Mouse (Mus musculus): ENCODE measurements around the gene Krtap29-1. TPM values are rescaled to one million over a fixed set of nuclear protein-coding genes. Genes with fewer than 3 reads are reported as not detected.

The Krtap29-1 gene
- not detected in 2 replicates for polyA plus RNA-seq (2014; fragmentation: Nextera tagmentation; extraction: Ambion mirVana)

DNA sequence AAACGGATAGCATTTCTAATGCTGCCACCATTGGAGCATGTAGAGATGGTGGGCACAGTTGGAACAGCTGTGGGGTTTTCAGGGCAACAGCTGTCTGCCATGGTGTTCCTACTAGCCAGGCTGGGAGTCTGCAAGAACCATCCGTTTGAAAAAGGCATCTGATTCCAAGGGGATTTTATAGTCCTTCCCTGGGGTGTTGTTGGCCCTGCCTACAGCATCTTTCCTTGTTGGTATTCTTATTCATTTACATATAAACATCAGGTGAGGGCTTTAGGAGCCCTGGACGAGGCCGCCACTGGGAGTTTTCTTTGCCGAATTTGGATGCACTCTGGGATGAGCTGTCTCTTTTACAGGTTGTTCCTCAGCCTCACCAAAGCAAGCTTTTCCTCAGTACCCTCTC lies at the start of gene Krtap29-1:
TSS of gene Krtap29-1 (minus strand) at position 101 of the 400 bp plus-strand sequence.
- H3K9me3 ChIP-seq (replicated peaks; ENCODE audit: control insufficient read depth, low read length): no peaks in the 10 kb centered on the region
- H3K4me1 ChIP-seq (ENCODE audit: control insufficient read depth, insufficient read depth, low read length): no peaks in the 10 kb centered on the region
- WGBS: 68% methylated on average over 5 of the region's 5 CpGs

DNA sequence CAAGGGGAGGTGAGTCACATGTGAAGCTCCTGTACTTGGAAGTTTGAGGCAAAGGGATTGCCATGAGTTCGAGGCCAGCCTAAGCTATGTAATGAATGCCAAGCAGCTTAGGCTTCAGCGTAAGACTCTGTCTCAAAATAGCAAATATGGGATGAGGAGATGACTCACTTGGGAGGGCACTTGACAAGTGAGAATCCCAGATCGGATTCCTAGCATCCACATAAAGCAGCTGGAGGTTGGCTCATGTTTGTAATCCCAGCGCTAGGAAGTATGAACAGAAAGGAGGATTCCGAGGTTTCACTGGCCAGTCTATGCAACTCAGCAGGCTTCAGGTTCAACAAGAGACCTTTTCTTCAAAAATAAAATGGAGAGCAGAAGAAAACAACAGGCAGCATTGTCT lies 42.6 kb upstream of the Krtap29-1 start:
- H3K27ac ChIP-seq (replicated peaks; ENCODE audit: low read depth, low read length): no peak overlapping the region
- H3K4me3 ChIP-seq (ENCODE audit: low read depth, low read length): no peak overlapping the region
- WGBS: 77% methylated on average over 5 of the region's 5 CpGs
- no peak overlapping the region for H3K4me2 ChIP-seq (ENCODE audit: low read depth, low read length)
- no peaks in the 10 kb centered on the region for H3K4me1 ChIP-seq (ENCODE audit: control insufficient read depth, insufficient read depth, low read length)
- H3K36me3 ChIP-seq (replicated peaks; ENCODE audit: control insufficient read depth, insufficient read depth, low read depth, low read length): no peaks in the 10 kb centered on the region
- ATAC-seq (replicated peaks; ENCODE audit: insufficient number of reproducible peaks, low FRiP score, low TSS enrichment, low read depth) (no peak), DNase-seq (ENCODE audit: low spot score) (no peak)
- no peaks in the 10 kb centered on the region for H3K27me3 ChIP-seq (ENCODE audit: control insufficient read depth, insufficient read depth, low read length)
- no peaks in the 10 kb centered on the region for H3K9me3 ChIP-seq (replicated peaks; ENCODE audit: control insufficient read depth, low read length)
- no peak overlapping the region for H3K9ac ChIP-seq (replicated peaks; ENCODE audit: low read length)

More for the DNA sequence above, at the start of gene Krtap29-1:
- Histone ChIP-seq H3K27ac (replicated peaks; ENCODE audit: low read depth, low read length) (no peak within 1 kb of the TSS), H3K9ac (replicated peaks; ENCODE audit: low read length) (no peak within 1 kb of the TSS), H3K4me2 (ENCODE audit: low read depth, low read length) (no peak within 1 kb of the TSS), H3K27me3 (ENCODE audit: control insufficient read depth, insufficient read depth, low read length) (no peaks in the 10 kb centered on the region), H3K4me3 (ENCODE audit: low read depth, low read length) (no peak within 1 kb of the TSS), H3K36me3 (replicated peaks; ENCODE audit: control insufficient read depth, insufficient read depth, low read depth, low read length) (no peaks in the 10 kb centered on the region)
- ATAC-seq (replicated peaks; ENCODE audit: insufficient number of reproducible peaks, low FRiP score, low TSS enrichment, low read depth): no peak
- DNase-seq (ENCODE audit: low spot score): no peak

DNA sequence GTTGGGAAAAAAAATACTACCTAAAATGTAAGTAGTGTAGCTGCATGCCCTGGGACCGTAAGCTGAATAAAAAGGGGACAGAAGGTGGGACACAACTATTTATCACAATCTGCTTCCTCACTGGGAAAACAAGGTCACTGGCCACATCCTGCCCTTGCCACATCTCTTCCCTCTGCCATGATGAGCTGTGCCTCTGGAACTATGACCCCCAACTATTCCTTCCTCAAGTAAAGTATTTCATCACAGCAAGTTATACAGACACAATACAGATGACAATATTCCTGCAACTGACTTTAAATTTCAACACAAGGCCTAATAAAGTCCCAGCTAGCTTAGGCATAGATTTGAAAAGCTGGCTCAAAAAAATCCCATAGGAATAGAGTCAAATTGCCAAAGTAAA lies 40.6 kb upstream of the Krtap29-1 start:
- no peaks in the 10 kb centered on the region for H3K9me3 ChIP-seq (replicated peaks; ENCODE audit: control insufficient read depth, low read length)
- H3K4me2 ChIP-seq (ENCODE audit: low read depth, low read length): no peak overlapping the region
- no peaks in the 10 kb centered on the region for H3K4me1 ChIP-seq (ENCODE audit: control insufficient read depth, insufficient read depth, low read length)
- H3K36me3 ChIP-seq (replicated peaks; ENCODE audit: control insufficient read depth, insufficient read depth, low read depth, low read length): no peaks in the 10 kb centered on the region
- no peak for ATAC-seq (replicated peaks; ENCODE audit: insufficient number of reproducible peaks, low FRiP score, low TSS enrichment, low read depth)
- no peak for DNase-seq (ENCODE audit: low spot score)
- H3K27ac ChIP-seq (replicated peaks; ENCODE audit: low read depth, low read length): no peak overlapping the region
- H3K9ac ChIP-seq (replicated peaks; ENCODE audit: low read length): no peak overlapping the region
- H3K4me3 ChIP-seq (ENCODE audit: low read depth, low read length): no peak overlapping the region
- 81% methylated on average over 1 of the region's 1 CpGs for WGBS
- no peaks in the 10 kb centered on the region for H3K27me3 ChIP-seq (ENCODE audit: control insufficient read depth, insufficient read depth, low read length)

DNA sequence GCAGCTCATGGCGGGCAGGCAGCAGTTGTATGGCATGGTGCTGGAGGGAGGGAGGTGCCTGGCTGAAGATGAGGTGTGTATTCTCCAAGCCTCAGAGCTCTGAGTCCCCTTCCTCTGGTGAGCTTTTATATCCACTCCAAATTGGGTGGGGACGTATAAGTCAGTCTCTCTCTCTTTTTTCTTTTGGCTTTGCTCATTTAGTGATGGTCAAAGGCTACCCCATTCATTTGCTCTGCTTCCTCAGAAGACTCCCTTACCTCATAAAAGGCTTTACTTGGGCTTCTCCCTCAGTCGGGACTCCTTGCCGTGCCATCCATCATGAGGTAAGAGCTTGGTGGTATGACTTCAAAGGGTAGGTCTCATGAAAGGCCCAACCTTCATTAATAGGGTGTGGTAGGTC lies 37.3 kb upstream of the Krtap29-1 start, which contains the start of gene Krt33a:
TSS of gene Krt33a (minus strand) at position 101 of the 400 bp plus-strand sequence.
- H3K27me3 ChIP-seq (ENCODE audit: control insufficient read depth, insufficient read depth, low read length): no peaks in the 10 kb centered on the region
- H3K9me3 ChIP-seq (replicated peaks; ENCODE audit: control insufficient read depth, low read length): no peaks in the 10 kb centered on the region
- H3K9ac ChIP-seq (replicated peaks; ENCODE audit: low read length): no peak within 1 kb of the TSS
- H3K4me1 ChIP-seq (ENCODE audit: control insufficient read depth, insufficient read depth, low read length): no peaks in the 10 kb centered on the region
- no peak within 1 kb of the TSS for H3K27ac ChIP-seq (replicated peaks; ENCODE audit: low read depth, low read length)
- no peak for ATAC-seq (replicated peaks; ENCODE audit: insufficient number of reproducible peaks, low FRiP score, low TSS enrichment, low read depth)
- 93% methylated on average over 4 of the region's 4 CpGs for WGBS
- no peak within 1 kb of the TSS for H3K4me2 ChIP-seq (ENCODE audit: low read depth, low read length)
- DNase-seq (ENCODE audit: low spot score): no peak
- no peaks in the 10 kb centered on the region for H3K36me3 ChIP-seq (replicated peaks; ENCODE audit: control insufficient read depth, insufficient read depth, low read depth, low read length)
- H3K4me3 ChIP-seq (ENCODE audit: low read depth, low read length): no peak within 1 kb of the TSS

DNA sequence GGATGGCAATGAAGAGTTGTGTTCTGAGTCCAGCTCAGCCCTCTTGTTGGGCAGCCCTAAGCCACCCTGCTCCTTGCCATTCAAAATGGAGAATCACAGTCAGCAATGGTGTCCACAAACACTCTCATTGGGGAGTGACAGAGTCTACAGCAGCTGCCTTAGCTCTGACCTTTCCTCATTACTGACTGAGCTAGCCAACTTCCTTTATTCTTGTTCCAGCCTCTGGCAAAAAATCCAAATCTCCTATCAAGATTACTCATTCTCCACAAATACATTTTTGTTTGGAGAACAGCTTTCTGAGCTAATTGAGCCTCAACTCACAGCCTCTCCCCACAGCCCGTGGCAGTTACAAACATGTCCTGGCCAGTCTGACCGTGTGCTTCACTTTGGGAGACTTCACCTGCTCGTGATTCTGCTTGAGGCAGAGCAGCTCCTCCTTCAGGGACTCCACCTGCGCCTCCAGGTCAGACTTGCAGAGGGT lies 34.9 kb upstream of the Krtap29-1 start:
- no peaks in the 10 kb centered on the region for H3K4me1 ChIP-seq (ENCODE audit: control insufficient read depth, insufficient read depth, low read length)
- H3K36me3 ChIP-seq (replicated peaks; ENCODE audit: control insufficient read depth, insufficient read depth, low read depth, low read length): no peaks in the 10 kb centered on the region
- no peaks in the 10 kb centered on the region for H3K9me3 ChIP-seq (replicated peaks; ENCODE audit: control insufficient read depth, low read length)
- DNase-seq (ENCODE audit: low spot score): peak; percentile 5
- no peak overlapping the region for H3K9ac ChIP-seq (replicated peaks; ENCODE audit: low read length)
- ATAC-seq (replicated peaks; ENCODE audit: insufficient number of reproducible peaks, low FRiP score, low TSS enrichment, low read depth): no peak
- no peaks in the 10 kb centered on the region for H3K27me3 ChIP-seq (ENCODE audit: control insufficient read depth, insufficient read depth, low read length)
- H3K4me3 ChIP-seq (ENCODE audit: low read depth, low read length): no peak overlapping the region
- 61% methylated on average over 4 of the region's 4 CpGs for WGBS
- no peak overlapping the region for H3K27ac ChIP-seq (replicated peaks; ENCODE audit: low read depth, low read length)
- H3K4me2 ChIP-seq (ENCODE audit: low read depth, low read length): no peak overlapping the region

DNA sequence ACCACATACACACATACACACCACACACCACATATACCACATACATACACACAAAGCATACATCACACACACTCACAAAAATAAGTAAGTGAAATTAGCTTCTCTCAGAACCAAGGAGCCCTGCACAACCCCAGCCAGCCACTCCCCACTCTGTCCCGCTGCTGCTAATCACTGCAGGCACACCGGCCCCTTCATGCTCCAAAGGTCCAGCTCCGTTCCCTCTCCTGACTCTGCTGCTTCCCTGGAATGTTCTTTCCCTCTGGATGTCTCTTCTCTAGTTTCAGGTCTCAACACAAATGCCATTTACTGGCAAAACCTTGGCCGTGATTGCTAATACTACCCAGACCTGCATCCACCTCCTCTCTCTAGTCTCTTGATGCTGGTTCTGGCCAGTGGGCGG lies 31.8 kb upstream of the Krtap29-1 start:
- Histone ChIP-seq H3K4me1 (ENCODE audit: control insufficient read depth, insufficient read depth, low read length) (no peaks in the 10 kb centered on the region), H3K9ac (replicated peaks; ENCODE audit: low read length) (no peak overlapping the region), H3K27me3 (ENCODE audit: control insufficient read depth, insufficient read depth, low read length) (no peaks in the 10 kb centered on the region), H3K36me3 (replicated peaks; ENCODE audit: control insufficient read depth, insufficient read depth, low read depth, low read length) (no peaks in the 10 kb centered on the region), H3K4me2 (ENCODE audit: low read depth, low read length) (no peak overlapping the region), H3K4me3 (ENCODE audit: low read depth, low read length) (no peak overlapping the region), H3K9me3 (replicated peaks; ENCODE audit: control insufficient read depth, low read length) (no peaks in the 10 kb centered on the region), H3K27ac (replicated peaks; ENCODE audit: low read depth, low read length) (no peak overlapping the region)
- WGBS: 79% methylated on average over 5 of the region's 5 CpGs
- ATAC-seq (replicated peaks; ENCODE audit: insufficient number of reproducible peaks, low FRiP score, low TSS enrichment, low read depth) (no peak), DNase-seq (ENCODE audit: low spot score) (no peak)

DNA sequence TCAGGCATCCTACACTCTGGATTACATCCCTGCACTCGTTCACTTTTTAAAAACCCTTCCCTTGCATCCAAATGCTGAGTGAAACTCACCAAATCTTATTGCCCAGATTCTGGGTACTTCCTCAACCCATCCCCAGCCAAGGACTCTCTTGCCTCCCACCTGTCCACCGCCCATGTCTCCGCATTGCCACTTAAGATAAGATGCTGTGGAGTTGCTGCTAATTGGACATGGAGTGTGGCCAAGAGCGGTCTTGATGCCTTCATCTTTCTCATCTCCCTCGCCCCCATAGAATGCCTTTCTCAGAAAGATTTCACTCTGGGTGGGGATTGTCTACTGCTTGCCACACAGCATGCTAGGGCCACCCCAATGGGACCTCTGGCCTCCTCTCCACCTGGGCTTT lies 29.5 kb upstream of the Krtap29-1 start:
- no peak overlapping the region for H3K4me3 ChIP-seq (ENCODE audit: low read depth, low read length)
- H3K36me3 ChIP-seq (replicated peaks; ENCODE audit: control insufficient read depth, insufficient read depth, low read depth, low read length): no peaks in the 10 kb centered on the region
- H3K4me2 ChIP-seq (ENCODE audit: low read depth, low read length): no peak overlapping the region
- H3K9ac ChIP-seq (replicated peaks; ENCODE audit: low read length): no peak overlapping the region
- H3K4me1 ChIP-seq (ENCODE audit: control insufficient read depth, insufficient read depth, low read length): no peaks in the 10 kb centered on the region
- 84% methylated on average over 5 of the region's 5 CpGs for WGBS
- H3K27ac ChIP-seq (replicated peaks; ENCODE audit: low read depth, low read length): no peak overlapping the region
- DNase-seq (ENCODE audit: low spot score) (no peak), ATAC-seq (replicated peaks; ENCODE audit: insufficient number of reproducible peaks, low FRiP score, low TSS enrichment, low read depth) (no peak)
- H3K27me3 ChIP-seq (ENCODE audit: control insufficient read depth, insufficient read depth, low read length): no peaks in the 10 kb centered on the region
- no peaks in the 10 kb centered on the region for H3K9me3 ChIP-seq (replicated peaks; ENCODE audit: control insufficient read depth, low read length)

DNA sequence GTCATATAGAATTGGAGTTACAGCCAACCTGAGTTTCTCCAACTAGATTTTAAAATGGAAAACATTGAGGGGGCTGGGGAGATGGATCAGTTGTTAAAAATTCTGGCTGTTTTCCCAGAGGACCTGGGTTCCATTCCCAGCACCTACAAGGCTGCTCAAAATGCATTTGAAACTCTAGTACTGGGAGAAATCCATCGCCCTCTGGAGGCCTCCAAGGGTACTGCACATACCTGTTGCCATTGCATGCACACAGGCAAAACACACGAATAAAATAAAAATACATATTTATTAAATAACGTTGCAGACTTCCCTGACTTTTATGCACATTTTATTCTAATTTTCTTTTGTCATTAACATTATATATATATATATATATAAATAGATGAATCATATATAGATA lies 27.8 kb upstream of the Krtap29-1 start:
- DNase-seq (ENCODE audit: low spot score) (no peak), ATAC-seq (replicated peaks; ENCODE audit: insufficient number of reproducible peaks, low FRiP score, low TSS enrichment, low read depth) (no peak)
- Histone ChIP-seq H3K9ac (replicated peaks; ENCODE audit: low read length) (no peak overlapping the region), H3K27me3 (ENCODE audit: control insufficient read depth, insufficient read depth, low read length) (no peaks in the 10 kb centered on the region), H3K27ac (replicated peaks; ENCODE audit: low read depth, low read length) (no peak overlapping the region), H3K36me3 (replicated peaks; ENCODE audit: control insufficient read depth, insufficient read depth, low read depth, low read length) (no peaks in the 10 kb centered on the region), H3K4me3 (ENCODE audit: low read depth, low read length) (no peak overlapping the region), H3K4me2 (ENCODE audit: low read depth, low read length) (no peak overlapping the region), H3K9me3 (replicated peaks; ENCODE audit: control insufficient read depth, low read length) (no peaks in the 10 kb centered on the region), H3K4me1 (ENCODE audit: control insufficient read depth, insufficient read depth, low read length) (no peaks in the 10 kb centered on the region)
- 59% methylated on average over 3 of the region's 3 CpGs for WGBS

All from embryonic facial prominence, embryonic 11.5 days (tissue).